Mouse (Mus musculus) left cerebral cortex, adult 18-20 months (tissue): Measurements from ENCODE around the gene Peak1. TPM values are rescaled to one million over a fixed set of nuclear protein-coding genes. Genes with fewer than 3 reads are reported as not detected.

Experiments
- DNase-seq, 2 experiments: peaks; one replicate each; pipeline ENCODE4 v3.0.0; 2021 to 2022; ENCODE audit warnings: low spot score in 2 of 2, mixed read lengths in 1 of 2
- microRNA-seq, 2 experiments: library from miRNA; unstranded; fragments of <30 nt; microRNA quantifications; one replicate each; pipeline ENCODE4 v1.2.0; 2021
- total RNA-seq, 2 experiments: library from RNA; stranded (reverse); gene quantifications; 2 replicates each; pipeline ENCODE4 v1.2.3; 2021

Gene Peak1
- total RNA-seq, 2 experiments from 2014 or later, result 31.6 to 36.0 TPM

DNA sequence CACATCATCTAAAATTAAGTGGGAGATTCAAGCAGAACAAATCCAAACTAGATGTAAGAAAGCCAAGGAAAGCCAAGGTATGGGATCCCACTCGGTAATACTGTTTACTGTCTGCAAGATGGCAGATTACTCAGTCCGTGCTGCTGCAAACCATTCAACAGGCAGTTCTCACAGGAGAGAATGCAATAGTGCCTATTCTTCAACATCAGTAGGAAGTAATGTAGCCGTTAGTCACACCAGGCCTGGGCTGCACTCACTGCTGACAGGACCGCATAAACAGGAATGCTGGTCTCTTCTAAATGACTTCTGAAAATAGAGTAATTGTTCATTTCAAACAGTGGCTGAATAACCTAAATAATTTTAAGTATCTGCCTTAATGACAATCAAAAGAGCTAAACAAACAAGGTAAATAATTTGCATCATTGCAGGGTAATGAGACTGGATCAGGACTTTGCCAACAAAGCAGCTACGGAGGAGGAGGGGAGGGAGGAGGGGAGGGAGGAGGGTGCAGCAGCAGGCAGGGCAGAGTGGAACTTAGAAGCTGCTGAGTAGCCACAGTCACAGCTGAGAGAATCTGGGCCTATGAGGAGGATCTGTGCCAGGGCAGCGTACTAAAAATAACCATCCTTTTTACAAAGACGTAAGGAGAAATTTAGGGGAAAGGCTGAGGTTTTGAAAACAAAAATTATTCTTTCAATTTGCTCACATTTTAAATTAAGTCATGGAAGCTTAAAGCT lies 266.0 kb downstream of the Peak1 start:
- peak; percentile 35 to 46 for DNase-seq

Small RNA genes lying within 50 kb of the gene (microRNA-seq; reads per million reads assigned to microRNA genes)
- 8.2 to 8.5 reads per million in 2 experiments for gene Gm24270

Other genes with a start within 250 kb of the Peak1 start
- gene Hmg20a, start 542 bp upstream of the Peak1 start, total RNA-seq, result 10 to 100 TPM; 69.8 to 70.7 TPM